Mouse (Mus musculus): ENCODE data around the gene Atg101.
A peak's percentile ranks its signal among the peaks of the same experiment; 100 is the strongest.

Gene Atg101

DNA sequence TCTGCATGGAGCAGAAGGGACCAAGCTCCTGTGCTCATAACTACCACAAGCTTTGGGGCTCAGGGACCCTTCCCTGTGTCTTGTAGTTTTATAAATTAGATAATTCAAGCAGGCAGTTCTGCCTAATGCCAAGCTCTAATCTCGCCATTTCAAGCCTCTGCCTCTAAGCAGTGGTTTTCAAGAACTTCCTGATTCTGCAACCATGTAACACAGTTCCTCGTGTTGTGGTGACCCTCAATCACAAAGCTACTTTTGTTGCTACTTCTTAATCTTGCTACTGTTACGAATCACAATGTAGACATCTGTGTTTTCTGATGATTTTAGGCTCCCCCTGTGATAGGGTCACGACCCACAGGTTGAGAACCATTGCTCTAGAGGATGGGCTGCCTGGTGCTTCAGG lies 49.6 kb downstream of the Atg101 start:
- DNase-seq (ENCODE audit: low spot score in 2 of 2) = no peak

DNA sequence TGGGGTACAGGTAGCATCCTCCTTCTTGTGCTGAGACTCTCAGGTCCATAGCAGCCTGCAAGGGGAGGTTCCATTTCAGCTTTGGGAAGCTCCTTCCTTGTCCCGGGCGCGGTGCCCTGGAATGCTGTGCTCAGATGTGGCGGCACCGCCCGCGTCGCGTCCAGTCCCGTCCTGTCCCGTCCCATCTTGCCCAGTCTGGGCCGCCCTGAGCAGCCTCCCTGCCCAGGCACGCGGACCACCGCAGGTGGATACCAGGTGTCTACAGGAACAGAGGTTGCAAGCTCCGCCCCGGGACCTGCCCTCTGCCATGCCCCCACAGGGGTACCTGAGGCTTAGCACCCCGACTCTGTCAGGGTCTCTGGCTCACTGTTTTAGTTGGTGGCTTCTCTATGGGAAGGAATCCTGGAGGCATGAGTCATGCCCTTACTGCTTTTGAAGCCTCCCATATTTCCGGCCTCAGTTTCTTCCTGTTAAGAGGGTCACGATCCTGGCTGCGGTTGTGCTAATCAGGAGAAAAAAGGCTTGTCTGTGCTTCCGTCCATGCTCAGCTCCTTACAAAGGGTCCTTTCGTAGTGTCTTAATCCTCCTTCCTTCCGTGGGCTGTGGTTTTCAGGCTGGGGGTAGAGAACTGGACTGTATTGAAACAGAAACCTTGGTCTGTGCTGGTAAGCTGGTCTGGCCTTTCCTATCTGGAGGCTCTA lies 52.6 kb downstream of the Atg101 start:
- peak; percentile 81 to 87 for DNase-seq (ENCODE audit: low spot score in 2 of 2)

DNA sequence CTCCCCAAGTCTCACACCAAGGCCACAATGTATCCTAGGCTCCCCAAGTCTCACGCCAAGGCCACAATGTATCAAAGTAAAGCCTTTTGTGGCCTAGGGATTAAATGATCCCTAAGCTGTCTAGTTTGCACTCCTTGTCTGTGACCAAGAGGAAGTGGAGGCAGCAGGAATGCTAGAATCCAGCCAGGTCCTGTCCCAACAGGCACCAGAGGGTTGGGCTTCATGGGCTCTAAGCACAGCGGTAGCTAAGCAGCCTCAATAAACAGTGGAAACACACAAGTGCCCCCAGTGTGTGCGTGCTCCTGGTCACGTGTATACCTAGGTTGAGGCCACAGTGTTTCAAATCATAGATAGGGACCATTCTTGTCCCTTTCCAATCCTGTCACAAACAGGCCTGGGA lies 54.3 kb downstream of the Atg101 start:
- DNase-seq (ENCODE audit: low spot score in 2 of 2) = peak in 1 of 2 experiments; percentile 72

DNA sequence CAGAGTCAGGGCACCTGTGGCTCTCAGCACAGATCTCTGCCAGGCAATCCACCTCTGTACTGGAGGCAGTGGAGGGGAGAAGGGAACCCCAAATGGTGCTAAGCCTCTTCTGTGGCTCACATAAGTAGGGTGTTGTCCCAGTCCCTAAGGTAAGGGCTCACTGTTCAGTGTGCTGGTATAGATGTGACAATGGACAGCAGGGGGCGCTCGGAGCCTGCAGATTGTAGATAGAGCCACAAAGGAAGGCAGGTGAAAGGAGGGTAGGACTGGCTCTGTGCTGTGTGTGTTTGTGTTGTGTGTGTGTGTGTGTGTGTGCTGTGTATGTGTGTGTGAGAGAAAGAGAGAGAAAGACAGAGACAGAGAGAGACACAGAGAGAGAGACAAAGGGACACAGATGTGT lies 55.5 kb downstream of the Atg101 start:
- DNase-seq (ENCODE audit: low spot score in 2 of 2) = peak; percentile 81 to 85
